Mouse (Mus musculus): ENCODE measurements around the gene Tma7. TPM values are rescaled to one million over a fixed set of nuclear protein-coding genes. Genes with fewer than 3 reads are reported as not detected.

Gene Tma7
- polyA plus RNA-seq, 1 experiment, result 80.7 TPM

DNA sequence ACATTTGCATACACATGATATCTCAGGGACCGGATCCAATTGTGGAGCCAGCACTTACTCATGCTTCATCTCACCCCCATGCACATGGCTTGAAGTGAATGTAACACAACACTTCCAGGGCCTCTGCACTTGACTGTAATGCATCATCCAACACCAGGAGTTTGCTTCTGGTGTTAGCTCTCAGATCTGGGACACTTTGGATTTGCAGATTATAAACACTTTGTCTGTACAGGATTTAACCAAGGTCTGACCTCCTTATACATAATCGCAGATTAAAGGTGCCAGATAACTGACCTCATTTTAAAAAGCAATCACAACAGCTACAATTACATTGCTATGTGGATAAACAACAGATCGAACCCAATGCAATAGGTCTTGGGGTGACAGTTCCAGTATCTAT, 1.9 kb downstream of the Tma7 start:
- Histone ChIP-seq H3K27ac (ENCODE audit: insufficient read depth, low read depth, low read length) (no peak overlapping the region), H3K4me1 (ENCODE audit: control insufficient read depth, insufficient read depth, low read length) (peaks cover 4% of the 10 kb centered on the region; the same call in 1 of the 2 replicates), H3K27me3 (replicated peaks; ENCODE audit: control insufficient read depth, insufficient read depth, low read length) (no peaks in the 10 kb centered on the region), H3K36me3 (ENCODE audit: control insufficient read depth, insufficient read depth, low read length) (no peaks in the 10 kb centered on the region), H3K4me3 (ENCODE audit: insufficient read depth, low read depth, low read length) (no peak overlapping the region)
- DNase-seq, result no peak
- WGBS, result 85% methylated on average over 3 of the region's 3 CpGs
- TF ChIP-seq CTCF (conservative IDR thresholded peaks at IDR 0.05; ENCODE audit: insufficient read depth, insufficient read length, low read depth, low read length), result no peak
- no peak for TF ChIP-seq POLR2A (IDR thresholded peaks at IDR 0.05; ENCODE audit: low read depth, low read length)

DNA sequence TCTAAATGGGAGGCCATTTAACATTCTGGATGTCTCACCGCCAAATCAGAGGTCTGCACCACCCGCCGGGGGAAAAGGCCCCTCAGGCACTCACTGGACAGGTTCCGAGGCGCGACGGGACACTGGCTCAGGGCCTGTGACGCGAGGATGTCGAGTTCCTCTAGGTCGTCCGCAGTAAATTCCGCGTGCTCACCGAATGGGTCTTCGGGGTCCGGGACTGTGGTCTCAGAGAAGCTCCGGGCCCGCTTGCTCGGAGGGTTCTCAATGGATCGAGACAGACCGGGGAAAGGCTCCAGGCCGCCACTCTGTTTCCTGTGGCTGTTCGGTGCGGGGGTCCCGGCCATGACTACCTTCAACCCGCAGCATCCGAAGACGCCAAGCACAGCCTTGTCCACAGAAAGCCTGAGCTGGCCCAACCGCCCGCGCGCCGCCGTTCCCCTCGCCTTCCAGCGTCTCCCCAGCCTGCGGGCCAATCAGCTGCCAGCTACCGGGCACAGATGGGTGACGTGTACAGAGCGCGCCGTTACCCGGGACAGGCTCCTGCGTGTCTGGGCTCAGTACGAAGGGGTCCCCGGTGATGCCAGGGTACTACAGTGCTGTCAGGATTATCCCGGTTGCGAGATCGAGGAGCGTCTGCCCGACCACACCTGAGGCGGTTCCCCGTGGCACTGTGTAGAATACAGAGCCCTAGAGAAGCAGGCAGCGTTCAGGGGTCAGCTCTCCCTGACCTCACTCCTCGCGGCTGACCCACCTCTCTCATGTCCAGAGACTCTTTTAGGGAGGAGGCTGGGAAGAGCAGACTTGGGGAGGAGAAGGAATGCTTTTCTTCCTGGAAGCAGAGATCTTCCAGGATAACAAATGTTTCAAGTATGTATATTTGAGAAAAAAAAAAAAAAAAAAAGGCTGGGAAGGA, 8.5 kb downstream of the Tma7 start, which contains the start of gene Atrip:
Gene Atrip (minus strand): TSS at position 464 of the 913 bp plus-strand sequence.
- peak within 1 kb of the TSS; percentile 58 for H3K27ac ChIP-seq (ENCODE audit: insufficient read depth, low read depth, low read length)
- DNase-seq, result peak; percentile 93
- no peaks in the 10 kb centered on the region; the same call in 1 of the 2 replicates for H3K36me3 ChIP-seq (ENCODE audit: control insufficient read depth, insufficient read depth, low read length)
- peak; percentile 67 for TF ChIP-seq POLR2A (IDR thresholded peaks at IDR 0.05; ENCODE audit: low read depth, low read length)
- TF ChIP-seq CTCF (conservative IDR thresholded peaks at IDR 0.05; ENCODE audit: insufficient read depth, insufficient read length, low read depth, low read length), result no peak
- H3K4me3 ChIP-seq (ENCODE audit: insufficient read depth, low read depth, low read length), result peak within 1 kb of the TSS; percentile 82
- peaks cover 5% of the 10 kb centered on the region; the same call in 1 of the 2 replicates for H3K4me1 ChIP-seq (ENCODE audit: control insufficient read depth, insufficient read depth, low read length)
- H3K27me3 ChIP-seq (replicated peaks; ENCODE audit: control insufficient read depth, insufficient read depth, low read length), result no peaks in the 10 kb centered on the region
- under 1% methylated on average over 57 of the region's 57 CpGs for WGBS

- Histone ChIP-seq H3K4me3 (ENCODE audit: insufficient read depth, low read depth, low read length) (no peak overlapping the region), H3K36me3 (ENCODE audit: control insufficient read depth, insufficient read depth, low read length) (no peaks in the 10 kb centered on the region; the same call in 1 of the 2 replicates), H3K27ac (ENCODE audit: insufficient read depth, low read depth, low read length) (no peak overlapping the region), H3K4me1 (ENCODE audit: control insufficient read depth, insufficient read depth, low read length) (no peaks in the 10 kb centered on the region; the same call in 1 of the 2 replicates), H3K27me3 (replicated peaks; ENCODE audit: control insufficient read depth, insufficient read depth, low read length) (no peaks in the 10 kb centered on the region)
- TF ChIP-seq POLR2A (IDR thresholded peaks at IDR 0.05; ENCODE audit: low read depth, low read length) (no peak), CTCF (conservative IDR thresholded peaks at IDR 0.05; ENCODE audit: insufficient read depth, insufficient read length, low read depth, low read length) (0 out of 2 replicates have a peak, but pooled peaks have one; percentile 16)
- peak; percentile 53 for DNase-seq
- 79% methylated on average over 3 of the region's 3 CpGs for WGBS
Observed at GRCm38 (mm10) chr9:109068095-109068735, 14.2 kb downstream of the Tma7 start.

DNA sequence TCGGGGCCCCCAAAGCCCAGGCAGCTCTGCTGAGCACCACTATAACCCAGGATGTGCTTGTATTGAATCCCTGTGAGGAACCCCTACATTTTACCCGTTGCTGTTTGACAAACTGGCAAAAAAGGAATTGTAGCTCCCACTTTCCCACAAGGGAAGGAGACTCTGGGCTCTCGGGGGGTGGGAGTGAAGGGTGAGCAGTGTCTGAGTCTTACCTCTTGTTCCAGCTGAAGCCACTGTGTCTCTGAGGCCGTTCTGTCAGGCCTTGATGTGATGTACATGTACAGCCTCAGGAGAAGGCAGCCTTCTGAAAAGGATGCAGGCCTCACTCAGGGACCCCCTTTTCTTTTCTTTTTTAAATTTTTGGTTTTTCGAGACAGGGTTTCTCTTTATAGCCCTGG, 21.5 kb downstream of the Tma7 start:
- TF ChIP-seq CTCF (conservative IDR thresholded peaks at IDR 0.05; ENCODE audit: insufficient read depth, insufficient read length, low read depth, low read length) (no peak), POLR2A (IDR thresholded peaks at IDR 0.05; ENCODE audit: low read depth, low read length) (no peak)
- no peaks in the 10 kb centered on the region for H3K27me3 ChIP-seq (replicated peaks; ENCODE audit: control insufficient read depth, insufficient read depth, low read length)
- H3K36me3 ChIP-seq (ENCODE audit: control insufficient read depth, insufficient read depth, low read length), result no peaks in the 10 kb centered on the region
- WGBS, result 94% methylated on average over 5 of the region's 5 CpGs
- DNase-seq, result no peak
- H3K4me3 ChIP-seq (ENCODE audit: insufficient read depth, low read depth, low read length), result no peak overlapping the region
- no peak overlapping the region for H3K27ac ChIP-seq (ENCODE audit: insufficient read depth, low read depth, low read length)
- H3K4me1 ChIP-seq (ENCODE audit: control insufficient read depth, insufficient read depth, low read length), result peaks cover 4% of the 10 kb centered on the region; the same call in 1 of the 2 replicates

DNA sequence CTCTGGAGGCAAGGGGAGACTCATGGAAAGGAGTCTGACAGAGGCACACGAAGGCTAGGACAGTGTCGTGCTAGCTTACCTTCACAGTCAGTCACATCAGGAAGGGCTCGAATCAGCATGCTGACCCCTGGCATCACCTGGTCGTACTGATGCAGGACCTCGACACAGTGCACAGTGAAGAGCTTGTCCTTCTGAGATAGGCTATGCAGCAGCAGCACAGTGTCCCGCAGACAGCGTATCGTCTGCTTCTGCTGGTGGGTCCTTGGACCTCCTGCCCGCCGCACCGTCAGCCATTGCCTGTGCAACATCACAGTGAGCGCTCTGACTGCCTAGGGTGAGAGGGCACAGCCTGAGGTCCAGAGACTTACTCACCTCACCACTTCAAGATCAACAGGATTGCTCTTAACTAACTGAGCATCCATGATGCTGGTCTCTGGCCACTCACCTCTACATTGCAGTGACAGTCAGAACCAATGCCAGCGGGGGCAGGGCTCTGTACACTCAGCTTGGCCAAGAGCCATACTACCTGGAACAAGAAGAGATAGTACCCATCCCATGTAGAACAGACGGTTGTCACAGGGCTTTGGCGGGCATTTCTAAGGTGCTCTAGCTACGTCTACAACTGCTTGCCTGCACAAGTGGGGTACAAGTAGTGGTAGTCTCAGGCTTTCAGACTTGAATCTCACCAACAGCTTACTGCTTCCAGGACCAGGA, 22.0 kb downstream of the Tma7 start:
- Histone ChIP-seq H3K36me3 (ENCODE audit: control insufficient read depth, insufficient read depth, low read length) (no peaks in the 10 kb centered on the region), H3K27me3 (replicated peaks; ENCODE audit: control insufficient read depth, insufficient read depth, low read length) (no peaks in the 10 kb centered on the region), H3K4me1 (ENCODE audit: control insufficient read depth, insufficient read depth, low read length) (peaks cover 4% of the 10 kb centered on the region; the same call in 1 of the 2 replicates), H3K4me3 (ENCODE audit: insufficient read depth, low read depth, low read length) (no peak overlapping the region), H3K27ac (ENCODE audit: insufficient read depth, low read depth, low read length) (no peak overlapping the region)
- TF ChIP-seq CTCF (conservative IDR thresholded peaks at IDR 0.05; ENCODE audit: insufficient read depth, insufficient read length, low read depth, low read length) (no peak), POLR2A (IDR thresholded peaks at IDR 0.05; ENCODE audit: low read depth, low read length) (no peak)
- 85% methylated on average over 16 of the region's 16 CpGs for WGBS
- DNase-seq, result no peak

DNA sequence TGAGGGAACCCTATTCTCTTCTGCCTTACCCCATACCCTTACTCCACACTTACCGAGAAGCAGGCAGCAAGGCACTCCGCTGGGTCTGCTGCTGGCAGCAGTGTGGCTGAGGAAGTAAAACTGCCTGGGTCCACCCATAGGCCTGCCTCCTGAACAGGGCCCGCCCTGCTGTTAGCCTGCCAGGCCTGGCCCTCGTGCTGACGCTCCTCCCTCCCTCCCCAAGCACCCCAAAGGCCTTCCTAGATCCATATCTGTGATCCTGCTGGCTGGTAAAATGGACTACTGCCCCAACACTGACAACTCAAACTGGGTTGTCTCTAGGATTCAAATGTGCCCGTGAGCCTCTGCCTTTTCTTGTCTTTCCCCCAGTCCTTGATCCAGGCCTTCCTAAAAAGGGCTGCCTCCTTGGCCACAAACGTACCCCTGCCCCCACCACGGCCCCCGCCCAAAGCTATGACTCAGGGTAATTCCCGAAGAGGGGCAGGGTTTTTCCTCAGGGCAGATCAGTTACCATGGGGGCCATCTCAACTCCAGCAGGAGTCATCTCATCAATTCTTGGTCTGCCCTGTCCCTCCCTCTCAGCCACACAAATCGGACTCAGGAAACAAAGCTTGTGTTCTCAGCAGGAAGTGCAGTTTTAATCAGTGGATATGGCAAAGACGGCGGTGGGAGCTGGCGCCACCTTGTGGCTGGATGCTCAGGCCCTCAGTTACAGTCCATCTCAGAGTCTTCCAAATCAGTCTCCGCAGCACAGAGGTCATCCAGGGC, 23.1 kb downstream of the Tma7 start, which contains the start of gene Trex1:
Gene Trex1 (minus strand): TSS at position 599 of the 768 bp plus-strand sequence.
- no peaks in the 10 kb centered on the region for H3K36me3 ChIP-seq (ENCODE audit: control insufficient read depth, insufficient read depth, low read length)
- H3K4me1 ChIP-seq (ENCODE audit: control insufficient read depth, insufficient read depth, low read length), result peaks cover 6% of the 10 kb centered on the region; the same call in 1 of the 2 replicates
- peak within 1 kb of the TSS; percentile 61 for H3K27ac ChIP-seq (ENCODE audit: insufficient read depth, low read depth, low read length)
- H3K27me3 ChIP-seq (replicated peaks; ENCODE audit: control insufficient read depth, insufficient read depth, low read length), result no peaks in the 10 kb centered on the region
- peak; percentile 96 for DNase-seq
- H3K4me3 ChIP-seq (ENCODE audit: insufficient read depth, low read depth, low read length), result peak within 1 kb of the TSS; percentile 56
- 2% methylated on average over 15 of the region's 15 CpGs for WGBS
- TF ChIP-seq POLR2A (IDR thresholded peaks at IDR 0.05; ENCODE audit: low read depth, low read length) (peak; percentile 94), CTCF (conservative IDR thresholded peaks at IDR 0.05; ENCODE audit: insufficient read depth, insufficient read length, low read depth, low read length) (peak; percentile 96)
